Mouse (Mus musculus) C2C12 (cell line): ENCODE results near the gene Sypl.
"Not testable (repeated sequence)": the region's sequence is repeated elsewhere in the genome, so short reads cannot be mapped to it uniquely, and the experiment has no call there.

ENCODE experiments used
- CEBPB ChIP-seq: IDR thresholded peaks from one replicate; pipeline ENCODE4 v1.6.1; 2011; ENCODE audit warnings: low read depth, mild to moderate bottlenecking, control low read depth, moderate library complexity
- CTCF ChIP-seq: IDR thresholded peaks from one replicate; pipeline ENCODE4 v1.5.1; 2011; ENCODE audit not compliant: control insufficient read depth, insufficient read depth, insufficient read length
- FOSL1 ChIP-seq: IDR thresholded peaks from one replicate; pipeline ENCODE4 v1.8.0; 2011; ENCODE audit warnings: mild to moderate bottlenecking, low read length; ENCODE audit not compliant: poor library complexity, insufficient read depth, severe bottlenecking
- MAX ChIP-seq: IDR thresholded peaks from one replicate; pipeline ENCODE4 v1.6.1; 2011; ENCODE audit warnings: mild to moderate bottlenecking, control low read depth
- MYOD1 ChIP-seq: IDR thresholded peaks from one replicate; pipeline ENCODE4 v1.6.1; 2011; ENCODE audit warnings: low read depth; ENCODE audit not compliant: control insufficient read depth, insufficient read length
- USF1 ChIP-seq: IDR thresholded peaks from one replicate; pipeline ENCODE4 v1.6.1; 2011; ENCODE audit warnings: low read depth, mild to moderate bottlenecking, control low read depth, moderate library complexity

- TF ChIP-seq CEBPB, FOSL1, CTCF, MAX, USF1, MYOD1: not testable (repeated sequence)
Measured at GRCm38 (mm10) chr12:32999778-33000177, 46.1 kb downstream of the Sypl start.
